Mouse (Mus musculus) fat pad, adult 2 months (tissue): ENCODE results near the gene Gm20388.

Experiments
- DNase-seq: peaks from one replicate; pipeline ENCODE4 v3.0.0-alpha.2; 2011; ENCODE audit warnings: low read depth, low spot score; ENCODE audit errors: extremely low read depth

Gm20388 gene

GRCm38 (mm10) chr8:120997926-120998325 lies 1087.3 kb downstream of the Gm20388 start:
- DNase-seq, result no peak

DNA sequence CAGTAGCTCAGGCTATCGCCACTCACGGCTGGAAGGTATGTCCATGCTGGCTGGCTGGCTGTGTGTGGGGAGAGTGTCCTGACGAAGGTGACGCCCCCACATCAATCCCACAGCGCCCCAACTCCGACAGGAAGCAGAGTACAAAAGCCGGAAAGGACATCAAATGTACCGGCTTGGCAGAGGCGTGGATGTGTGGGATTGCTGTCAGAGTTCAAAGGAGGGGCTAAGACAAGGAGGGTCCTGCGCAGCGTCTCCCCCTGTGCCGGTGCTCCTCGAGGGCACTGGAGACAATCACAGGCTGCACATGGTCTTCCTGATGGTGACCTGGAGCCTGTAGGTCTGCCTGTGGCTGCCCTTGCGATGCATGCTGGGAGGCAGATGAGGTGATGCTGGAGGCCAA lies 1088.3 kb downstream of the Gm20388 start:
- no peak for DNase-seq

GRCm38 (mm10) chr8:121001951-121002350 lies 1091.3 kb downstream of the Gm20388 start:
- no peak for DNase-seq

- no peak for DNase-seq
Observed at GRCm38 (mm10) chr8:121002871-121003539, 1092.4 kb downstream of the Gm20388 start.

- DNase-seq, result no peak
Observed at GRCm38 (mm10) chr8:121003639-121004038, 1093.0 kb downstream of the Gm20388 start.

GRCm38 (mm10) chr8:121013318-121013717 lies 1102.7 kb downstream of the Gm20388 start:
- no peak for DNase-seq

DNA sequence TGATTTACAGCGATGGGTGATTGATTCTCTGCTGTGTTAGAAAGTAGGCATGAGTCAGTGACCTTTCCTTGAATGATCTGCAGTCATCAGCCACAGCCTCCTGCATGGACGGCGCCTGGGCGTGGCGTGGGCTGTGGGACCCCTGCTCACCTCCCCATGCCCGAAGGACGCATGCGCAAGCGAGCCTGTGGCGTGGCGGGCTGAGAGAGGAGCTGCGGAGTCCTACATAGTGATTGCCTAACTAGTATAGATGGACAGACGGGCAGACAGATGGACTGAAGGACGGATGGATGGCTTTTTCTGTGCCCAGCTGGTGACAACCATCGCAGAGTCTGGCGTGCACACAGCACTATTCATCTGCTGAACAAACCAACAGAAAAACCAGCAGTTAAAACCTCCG lies 1106.0 kb downstream of the Gm20388 start:
- DNase-seq, result no peak

DNA sequence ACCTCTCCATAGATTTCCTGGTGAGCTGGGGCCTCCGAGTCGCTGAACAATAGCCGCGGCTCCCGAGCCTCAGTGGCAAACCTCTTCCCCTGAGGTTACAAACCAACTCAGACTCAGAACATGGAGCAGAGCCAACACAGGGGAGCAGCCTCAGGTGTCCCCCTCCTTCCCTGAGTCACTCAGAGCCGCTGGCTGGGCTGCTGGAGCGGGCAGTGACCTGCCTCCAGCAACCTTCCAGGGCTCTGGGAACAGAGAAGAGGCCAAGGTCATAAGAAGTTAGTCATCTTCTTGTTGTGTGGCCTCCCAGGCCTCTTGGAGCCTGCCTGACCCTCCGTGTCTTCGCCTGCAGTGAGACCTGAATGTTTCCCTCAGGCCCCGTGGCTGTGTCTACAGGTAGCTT lies 1107.6 kb downstream of the Gm20388 start:
- DNase-seq, result no peak

GRCm38 (mm10) chr8:121021488-121021887 lies 1110.8 kb downstream of the Gm20388 start:
- DNase-seq, result no peak

GRCm38 (mm10) chr8:121023003-121023402 lies 1112.4 kb downstream of the Gm20388 start:
- DNase-seq, result no peak

GRCm38 (mm10) chr8:121023736-121024135 lies 1113.1 kb downstream of the Gm20388 start:
- DNase-seq, result no peak

DNA sequence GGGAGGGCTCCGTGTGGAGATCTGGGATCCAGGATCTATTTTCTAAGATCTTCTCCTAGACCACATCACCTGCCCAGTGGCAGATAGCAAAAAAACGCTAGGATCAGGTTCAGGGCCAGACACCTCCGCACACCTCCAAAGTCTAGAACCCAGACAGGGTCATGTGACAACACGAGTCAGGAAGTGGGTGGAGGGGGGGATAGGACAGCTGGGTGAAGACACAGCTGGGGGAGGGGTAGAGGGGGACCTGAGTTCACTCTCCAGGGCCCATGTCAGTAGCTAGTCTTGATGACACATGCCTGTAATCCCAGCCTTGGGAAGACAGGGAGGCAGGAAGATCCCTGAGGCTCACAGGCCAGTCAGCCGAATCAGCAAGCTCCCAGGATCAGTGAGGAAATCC lies 1114.8 kb downstream of the Gm20388 start:
- no peak for DNase-seq

DNA sequence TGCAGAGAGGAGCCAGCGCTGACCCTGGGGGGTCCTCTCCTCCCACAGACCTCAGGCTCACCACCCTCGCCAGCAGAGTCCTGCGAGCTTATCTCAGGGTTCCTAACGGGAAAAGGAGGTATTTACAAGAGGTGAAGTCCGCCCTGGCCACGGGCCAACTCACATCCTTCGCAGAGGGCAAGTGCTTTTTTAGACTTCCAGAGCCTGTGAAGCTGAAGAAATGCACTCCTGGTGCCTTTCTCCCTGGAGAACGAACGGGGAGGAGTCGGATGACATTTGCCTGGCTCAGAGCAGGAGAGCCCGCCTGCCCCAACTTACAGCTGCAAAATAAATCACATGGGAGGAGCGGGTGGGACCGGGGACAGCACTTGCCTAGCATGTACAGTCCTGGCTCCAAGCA lies 1117.1 kb downstream of the Gm20388 start:
- DNase-seq, result no peak

DNA sequence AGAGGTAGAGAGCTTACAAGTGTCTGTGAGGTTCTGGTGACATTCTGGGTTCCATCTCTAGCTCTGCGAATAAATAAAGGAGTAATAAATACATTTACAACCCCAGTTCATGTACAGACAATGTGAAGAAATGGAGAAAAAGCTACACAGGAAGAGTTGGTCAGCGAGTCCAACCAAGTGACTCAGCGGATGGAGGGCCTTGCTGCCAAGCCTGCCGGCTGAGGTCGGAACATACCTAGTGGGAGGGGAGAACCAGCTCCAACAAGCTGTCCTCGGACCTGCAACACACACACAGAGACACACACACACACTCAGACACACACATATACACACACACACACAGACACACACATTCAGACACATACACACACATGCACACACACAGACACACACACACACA lies 1118.4 kb downstream of the Gm20388 start:
- no peak for DNase-seq

- DNase-seq, result no peak
Observed at GRCm38 (mm10) chr8:121030496-121031040, 1119.9 kb downstream of the Gm20388 start.

DNA sequence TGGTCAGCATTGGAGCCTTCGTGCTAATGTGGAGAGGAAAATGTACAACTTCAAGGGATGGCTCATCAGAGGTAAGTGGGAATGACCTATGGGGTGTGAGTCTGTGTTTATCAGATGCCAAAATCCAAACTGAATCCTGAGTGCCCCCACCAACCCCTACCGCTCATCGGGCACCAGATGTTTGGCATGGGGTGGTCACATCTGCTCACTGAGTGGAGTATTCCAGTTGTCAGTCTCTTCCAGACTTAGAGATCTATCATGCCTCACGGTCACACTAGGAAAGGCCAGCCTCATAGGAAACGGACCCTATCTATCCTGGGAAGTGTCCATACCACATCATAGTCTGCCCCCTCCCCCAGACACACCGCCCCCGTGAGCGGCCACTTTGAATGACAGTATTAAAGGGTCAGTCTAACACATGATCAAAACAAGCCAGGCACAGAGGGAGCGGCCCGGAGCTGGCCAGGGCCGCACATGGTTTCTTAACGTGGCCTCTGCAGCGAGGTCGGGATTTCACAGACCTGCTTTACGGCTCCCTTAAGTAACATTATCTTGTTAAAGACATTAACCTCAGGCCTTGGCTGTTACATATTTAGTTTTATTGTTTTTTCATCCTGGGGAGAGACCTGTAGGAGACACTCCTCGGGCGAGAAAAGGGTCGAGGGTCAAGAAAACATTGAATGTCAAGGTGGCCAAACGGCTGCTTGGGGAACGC lies 1122.8 kb downstream of the Gm20388 start:
- DNase-seq, result no peak

GRCm38 (mm10) chr8:121035611-121036010 lies 1125.0 kb downstream of the Gm20388 start:
- DNase-seq, result no peak

DNA sequence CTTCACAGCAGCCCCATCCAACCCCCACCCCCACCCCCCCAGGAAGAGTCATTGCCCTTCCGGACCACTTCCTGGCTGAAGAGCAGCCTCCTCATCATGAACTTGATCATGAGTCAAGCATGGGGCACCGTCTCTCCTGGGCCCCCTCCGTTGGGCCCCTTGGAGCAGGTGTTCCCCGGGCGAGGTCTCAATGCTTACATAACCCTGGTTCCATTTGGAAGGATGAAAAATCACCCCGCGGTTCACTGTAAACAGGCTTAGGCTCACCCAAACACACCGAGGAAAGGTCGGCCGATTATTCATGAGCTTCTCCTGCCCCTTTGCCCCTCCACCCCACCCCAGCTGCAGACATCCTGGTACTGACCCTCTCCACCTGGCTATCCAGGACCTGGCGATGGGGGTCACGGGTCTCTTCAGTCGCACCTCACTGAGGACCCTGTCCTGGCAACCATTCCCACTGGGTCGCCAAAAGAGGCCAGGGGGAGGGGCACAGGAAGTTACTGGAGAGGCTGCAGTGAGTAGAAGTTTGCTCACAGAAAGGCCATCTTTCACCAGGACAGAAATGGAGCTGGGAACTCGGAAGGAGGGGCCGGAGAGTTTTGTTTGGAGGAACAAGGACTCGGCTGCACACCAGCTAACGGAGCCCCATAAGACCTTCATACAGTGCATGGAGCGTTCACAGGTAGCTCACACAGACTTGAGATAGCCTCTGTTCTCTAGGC lies 1133.2 kb downstream of the Gm20388 start:
- DNase-seq, result no peak

GRCm38 (mm10) chr8:121047441-121047840 lies 1136.8 kb downstream of the Gm20388 start:
- DNase-seq, result no peak

DNA sequence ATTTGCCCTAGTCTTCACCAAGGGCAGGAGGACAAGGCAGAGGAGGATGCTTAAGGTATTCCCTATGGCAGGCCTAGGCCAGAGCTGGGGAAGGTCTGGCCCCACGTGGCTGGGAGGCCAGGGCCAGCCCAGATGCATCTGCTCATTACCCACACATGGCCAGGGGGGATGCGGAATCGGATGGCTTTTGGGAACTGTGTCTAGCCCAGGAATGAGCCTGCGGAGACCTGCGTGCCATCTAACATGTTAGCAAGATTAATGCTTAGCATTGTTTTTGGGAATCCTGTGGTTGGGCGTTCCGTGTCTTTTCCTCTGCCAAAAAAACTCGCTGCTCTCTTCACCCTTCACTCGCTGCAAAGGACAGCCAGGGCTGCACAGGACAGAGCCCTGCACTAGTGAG lies 1147.4 kb downstream of the Gm20388 start:
- no peak for DNase-seq

GRCm38 (mm10) chr8:121059098-121059497 lies 1148.5 kb downstream of the Gm20388 start:
- no peak for DNase-seq

GRCm38 (mm10) chr8:121062521-121062920 lies 1151.9 kb downstream of the Gm20388 start:
- DNase-seq, result no peak
